Mouse (Mus musculus) limb, embryonic 11.5 days (tissue): ENCODE data around the gene Mapk7. TPM values are rescaled to one million over a fixed set of nuclear protein-coding genes. Genes with fewer than 3 reads are reported as not detected.
A peak's percentile ranks its signal among the peaks of the same experiment; 100 is the strongest.

Source experiments
- ATAC-seq: fragments of 200-750 bp; cut with Nextera tagmentation; 2 replicates; pipeline ENCODE4 v1.8.0; 2017; ENCODE audit warnings: low read depth; ENCODE audit not compliant: insufficient number of reproducible peaks, low FRiP score, low TSS enrichment
- DNase-seq: peaks from one replicate; pipeline ENCODE4 v3.0.0-alpha.2; 2015; ENCODE audit warnings: low spot score
- H3K27ac ChIP-seq: fragments of 300-500 bp; sonication (generic); replicated peaks from 2 replicates; pipeline ENCODE4 v1.5.1; 2014; ENCODE audit warnings: low read depth, mild to moderate bottlenecking, low read length
- H3K27me3 ChIP-seq: fragments of 300-500 bp; sonication (generic); 2 replicates; pipeline ENCODE4 v1.6.1; 2014; ENCODE audit warnings: mild to moderate bottlenecking, low read length, mixed read lengths; ENCODE audit not compliant: control insufficient read depth, insufficient read depth
- H3K36me3 ChIP-seq: fragments of 300-500 bp; sonication (generic); 2 replicates; pipeline ENCODE4 v1.6.1; 2014; ENCODE audit warnings: mild to moderate bottlenecking, low read length, moderate library complexity, mixed read lengths; ENCODE audit not compliant: control insufficient read depth, insufficient read depth
- H3K4me1 ChIP-seq: fragments of 300-500 bp; sonication (generic); 2 replicates; pipeline ENCODE4 v1.6.1; 2014; ENCODE audit warnings: low read length, mixed read lengths; ENCODE audit not compliant: control insufficient read depth, insufficient read depth
- H3K4me2 ChIP-seq: fragments of 300-500 bp; sonication (generic); 2 replicates; pipeline ENCODE4 v1.6.1; 2014; ENCODE audit warnings: low read depth, mild to moderate bottlenecking, moderate library complexity; ENCODE audit not compliant: severe bottlenecking
- H3K4me3 ChIP-seq: fragments of 300-500 bp; sonication (generic); 2 replicates; pipeline ENCODE4 v1.5.1; 2014; ENCODE audit warnings: low read depth, low read length
- H3K9ac ChIP-seq: fragments of 300-500 bp; sonication (generic); 2 replicates; pipeline ENCODE4 v1.6.1; 2014; ENCODE audit warnings: mild to moderate bottlenecking, low read length
- H3K9me3 ChIP-seq: fragments of 300-500 bp; sonication (generic); 2 replicates; pipeline ENCODE4 v1.6.1; 2016; ENCODE audit warnings: low read length; ENCODE audit not compliant: control insufficient read depth
- WGBS: fragments of 180-500 bp; shearing (Covaris S2); extraction: QIAGEN DNeasy Blood & Tissue Kit; methylation state at CpG from one replicate; pipeline ENCODE4 v1.1.7; 2014; 5-methylcytosine and 5-hydroxymethylcytosine counted together
- polyA plus RNA-seq: library from polyadenylated mRNA; unstranded; fragments of >200 nt; fragmentation: Nextera tagmentation; extraction: Ambion mirVana; gene quantifications from 2 replicates; pipeline ENCODE4 v1.2.1, GENCODE M21; 2014

Mapk7 gene
- polyA plus RNA-seq, 1 experiment from 2014 or later = 58.6 TPM

- WGBS = 89% methylated on average over 7 of the region's 7 CpGs
- H3K9ac ChIP-seq = no peak overlapping the region
- H3K4me1 ChIP-seq = peaks cover 36% of the 10 kb centered on the region
- ATAC-seq (no peak), DNase-seq (no peak)
- H3K36me3 ChIP-seq = peaks cover 26% of the 10 kb centered on the region
- H3K4me3 ChIP-seq = no peak overlapping the region
- H3K4me2 ChIP-seq = no peak overlapping the region
- H3K9me3 ChIP-seq = no peaks in the 10 kb centered on the region
- H3K27me3 ChIP-seq = no peaks in the 10 kb centered on the region
- H3K27ac ChIP-seq = peak overlapping the region; percentile 8; the same call in 1 of the 2 replicates
These were observed 6.3 kb downstream of the Mapk7 start for GRCm38 (mm10) chr11:61487936-61488335.

- Histone ChIP-seq H3K4me1 (peaks cover 33% of the 10 kb centered on the region), H3K27ac (no peak overlapping the region), H3K9ac (no peak overlapping the region), H3K4me3 (no peak overlapping the region), H3K27me3 (no peaks in the 10 kb centered on the region), H3K36me3 (peaks cover 24% of the 10 kb centered on the region), H3K4me2 (no peak overlapping the region; the same call in 1 of the 2 replicates), H3K9me3 (no peaks in the 10 kb centered on the region)
- WGBS = 85% methylated on average over 2 of the region's 2 CpGs
- ATAC-seq (no peak), DNase-seq (no peak)
These were observed 6.8 kb downstream of the Mapk7 start for GRCm38 (mm10) chr11:61487401-61487800.

DNA sequence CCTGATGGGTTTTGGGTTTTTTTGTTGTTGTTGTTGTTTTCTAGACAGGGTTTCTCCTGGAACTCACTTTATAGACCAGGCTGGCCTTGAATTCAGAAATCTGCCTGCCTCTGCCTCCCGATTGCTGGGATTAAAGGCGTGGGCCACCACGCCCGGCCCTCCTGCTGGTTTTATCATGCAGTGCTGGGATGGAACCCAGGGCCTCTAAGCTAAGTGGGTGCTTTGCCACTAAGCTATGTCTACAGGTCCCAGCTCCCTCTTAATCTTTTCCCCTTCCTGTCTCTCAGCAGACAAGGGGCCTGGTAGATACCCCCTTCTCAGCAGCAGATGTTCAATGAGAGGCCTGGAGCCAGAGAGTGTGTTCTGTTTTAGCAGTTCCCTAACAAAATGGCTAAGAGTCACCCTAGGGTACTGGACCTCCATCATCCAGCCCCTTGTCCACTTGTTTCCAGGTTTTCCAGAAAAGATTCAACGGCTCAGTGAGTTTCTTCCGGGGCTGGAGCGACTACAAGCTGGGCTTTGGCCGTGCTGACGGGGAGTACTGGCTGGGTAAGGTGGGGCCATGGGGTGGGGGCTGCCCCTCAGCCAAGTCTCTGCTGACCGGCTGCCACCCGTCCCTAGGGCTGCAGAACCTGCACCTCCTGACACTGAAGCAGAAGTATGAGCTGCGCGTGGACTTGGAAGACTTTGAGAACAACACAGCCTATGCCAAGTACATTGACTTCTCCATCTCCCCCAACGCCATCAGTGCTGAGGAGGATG is 7.6 kb downstream of the Mapk7 start:
- Histone ChIP-seq H3K4me2 (peak overlapping the region; percentile 94), H3K27me3 (no peaks in the 10 kb centered on the region), H3K4me3 (peak overlapping the region; percentile 53), H3K4me1 (peaks cover 37% of the 10 kb centered on the region), H3K36me3 (peaks cover 20% of the 10 kb centered on the region), H3K9me3 (no peaks in the 10 kb centered on the region), H3K27ac (peak overlapping the region; percentile 100; the same call in 1 of the 2 replicates), H3K9ac (no peak overlapping the region; the same call in 1 of the 2 replicates)
- WGBS = 90% methylated on average over 14 of the region's 14 CpGs
- DNase-seq (no peak), ATAC-seq (no peak)

GRCm38 (mm10) chr11:61485541-61486457 is 8.4 kb downstream of the Mapk7 start:
- Histone ChIP-seq H3K4me1 (peaks cover 40% of the 10 kb centered on the region), H3K9me3 (no peaks in the 10 kb centered on the region), H3K4me2 (peak overlapping the region; percentile 94), H3K4me3 (peak overlapping the region; percentile 53), H3K36me3 (peaks cover 15% of the 10 kb centered on the region), H3K9ac (peak overlapping the region; percentile 81), H3K27me3 (no peaks in the 10 kb centered on the region), H3K27ac (peak overlapping the region; percentile 100)
- DNase-seq (no peak), ATAC-seq (peak; percentile 14; the same call in 1 of the 2 replicates)
- 33% methylated on average over 22 of the region's 22 CpGs for WGBS

GRCm38 (mm10) chr11:61484613-61485540 is 9.3 kb downstream of the Mapk7 start, which contains the start of gene Mfap4:
Mfap4 (plus strand) TSS chr11:61485431.
- DNase-seq = peak; percentile 92
- H3K36me3 ChIP-seq = peaks cover 9% of the 10 kb centered on the region
- peak within 1 kb of the TSS; percentile 100 for H3K27ac ChIP-seq
- no peaks in the 10 kb centered on the region for H3K9me3 ChIP-seq
- peak within 1 kb of the TSS; percentile 81 for H3K9ac ChIP-seq
- H3K27me3 ChIP-seq = no peaks in the 10 kb centered on the region
- peak; percentile 94 for ATAC-seq
- H3K4me1 ChIP-seq = peaks cover 40% of the 10 kb centered on the region
- peak within 1 kb of the TSS; percentile 53 for H3K4me3 ChIP-seq
- WGBS = 3% methylated on average over 20 of the region's 20 CpGs
- peak within 1 kb of the TSS; percentile 94 for H3K4me2 ChIP-seq

GRCm38 (mm10) chr11:61484256-61484612 is 10.0 kb downstream of the Mapk7 start:
- H3K36me3 ChIP-seq = peaks cover 9% of the 10 kb centered on the region
- WGBS = 2% methylated on average over 10 of the region's 10 CpGs
- H3K4me1 ChIP-seq = peaks cover 40% of the 10 kb centered on the region
- H3K27me3 ChIP-seq = no peaks in the 10 kb centered on the region
- no peaks in the 10 kb centered on the region for H3K9me3 ChIP-seq
- peak overlapping the region; percentile 17; the same call in 1 of the 2 replicates for H3K4me3 ChIP-seq
- H3K9ac ChIP-seq = peak overlapping the region; percentile 68
- DNase-seq = no peak
- peak overlapping the region; percentile 94 for H3K4me2 ChIP-seq
- no peak for ATAC-seq
- peak overlapping the region; percentile 100 for H3K27ac ChIP-seq

DNA sequence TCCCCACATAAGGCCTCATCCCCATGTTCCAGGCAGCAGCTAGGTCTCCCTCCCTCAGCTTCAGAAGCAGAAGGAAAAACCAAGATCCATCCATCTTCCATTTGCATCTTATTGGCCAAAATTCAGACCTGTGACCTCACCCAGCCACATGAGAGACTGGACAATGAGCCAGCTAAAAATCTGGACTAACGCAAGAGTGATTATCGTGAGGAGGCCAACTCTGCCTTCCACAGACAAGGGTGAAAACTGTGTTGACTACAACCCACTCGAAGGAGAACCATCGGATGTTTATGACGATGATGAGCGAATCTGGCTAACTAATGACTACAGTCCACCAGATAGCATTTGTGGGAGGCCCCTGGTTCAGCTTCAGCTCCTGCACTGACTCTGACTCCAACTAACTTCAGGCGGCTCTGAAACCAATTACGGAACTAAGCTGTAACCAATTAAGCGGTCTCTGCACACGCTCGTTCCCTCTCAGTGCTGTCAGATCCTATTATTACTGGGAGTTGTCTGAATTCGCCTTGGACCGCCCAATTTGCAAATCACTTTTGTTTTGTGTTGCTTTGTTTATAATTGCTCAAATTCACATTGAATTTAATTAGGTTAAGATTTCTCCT is 10.9 kb downstream of the Mapk7 start:
- 17% methylated on average over 13 of the region's 13 CpGs for WGBS
- peak overlapping the region; percentile 100 for H3K27ac ChIP-seq
- H3K9ac ChIP-seq = no peak overlapping the region
- no peak for ATAC-seq
- DNase-seq = peak; percentile 75
- peaks cover 6% of the 10 kb centered on the region for H3K36me3 ChIP-seq
- no peak overlapping the region for H3K4me3 ChIP-seq
- H3K9me3 ChIP-seq = no peaks in the 10 kb centered on the region
- 0 out of 2 replicates have a peak overlapping the region, but pooled peaks have one; percentile 8 for H3K4me2 ChIP-seq
- H3K4me1 ChIP-seq = peaks cover 40% of the 10 kb centered on the region
- no peaks in the 10 kb centered on the region for H3K27me3 ChIP-seq
